Mouse (Mus musculus) forebrain, embryonic 14.5 days (tissue): ENCODE measurements around the gene Rsf1. TPM values are rescaled to one million over a fixed set of nuclear protein-coding genes. Genes with fewer than 3 reads are reported as not detected.

Experiments used
- ATAC-seq: fragments of 200-750 bp; cut with Nextera tagmentation; 2 replicates; pipeline ENCODE4 v1.8.0; 2017; ENCODE audit warnings: mild to moderate bottlenecking, moderate library complexity
- DNase-seq: peaks from one replicate; pipeline ENCODE4 v3.0.0-alpha.2; 2015; ENCODE audit warnings: low spot score
- H3K27ac ChIP-seq: fragments of 300-500 bp; sonication (generic); 2 replicates; pipeline ENCODE4 v1.5.1; 2014; ENCODE audit warnings: low read depth, mild to moderate bottlenecking, control low read depth, low read length, moderate library complexity
- H3K27me3 ChIP-seq: fragments of 300-500 bp; sonication (generic); replicated peaks from 2 replicates; pipeline ENCODE4 v1.6.1; 2014; ENCODE audit warnings: low read length, control low read depth, mixed read lengths; ENCODE audit not compliant: control insufficient read depth, insufficient read depth
- H3K36me3 ChIP-seq: fragments of 300-500 bp; sonication (generic); 2 replicates; pipeline ENCODE4 v1.6.1; 2014; ENCODE audit warnings: low read length, control low read depth; ENCODE audit not compliant: control insufficient read depth, insufficient read depth
- H3K4me1 ChIP-seq: fragments of 300-500 bp; sonication (generic); 2 replicates; pipeline ENCODE4 v1.6.1; 2014; ENCODE audit warnings: antibody characterized with exemption, low read length, control low read depth; ENCODE audit not compliant: control insufficient read depth, insufficient read depth
- H3K4me2 ChIP-seq: fragments of 300-500 bp; sonication (generic); 2 replicates; pipeline ENCODE4 v1.6.1; 2014; ENCODE audit warnings: mild to moderate bottlenecking, control low read depth, low read length
- H3K4me3 ChIP-seq: fragments of 300-500 bp; sonication (generic); 2 replicates; pipeline ENCODE4 v1.5.1; 2014; ENCODE audit warnings: low read depth, low read length, control low read depth
- H3K9ac ChIP-seq: fragments of 300-500 bp; sonication (generic); 2 replicates; pipeline ENCODE4 v1.6.1; 2014; ENCODE audit warnings: mild to moderate bottlenecking, low read length, control low read depth, moderate library complexity
- H3K9me3 ChIP-seq: fragments of 300-500 bp; sonication (generic); replicated peaks from 2 replicates; pipeline ENCODE4 v1.6.1; 2016; ENCODE audit warnings: low read length, control low read depth, mixed read lengths; ENCODE audit not compliant: control insufficient read depth
- WGBS: fragments of 180-500 bp; shearing (Covaris S2); extraction: QIAGEN DNeasy Blood & Tissue Kit; methylation state at CpG from one replicate; pipeline ENCODE4 v1.1.7; 2014; 5-methylcytosine and 5-hydroxymethylcytosine counted together
- polyA plus RNA-seq: library from polyadenylated mRNA; unstranded; fragments of >200 nt; fragmentation: Nextera tagmentation; extraction: Ambion mirVana; gene quantifications from 2 replicates; pipeline ENCODE4 v1.2.1, GENCODE M21; 2014

The Rsf1 gene
- polyA plus RNA-seq, 1 experiment from 2014 or later = 21.4 TPM

- DNase-seq = no peak
- H3K36me3 ChIP-seq = peaks cover 28% of the 10 kb centered on the region
- no peaks in the 10 kb centered on the region for H3K9me3 ChIP-seq
- H3K27me3 ChIP-seq = no peaks in the 10 kb centered on the region
- H3K4me2 ChIP-seq = no peak overlapping the region
- H3K27ac ChIP-seq = no peak overlapping the region
- WGBS = 92% methylated on average over 6 of the region's 6 CpGs
- no peak for ATAC-seq
- H3K4me3 ChIP-seq = no peak overlapping the region
- H3K9ac ChIP-seq = no peak overlapping the region
- no peaks in the 10 kb centered on the region for H3K4me1 ChIP-seq
Observed at GRCm38 (mm10) chr7:97656144-97656543, 76.5 kb downstream of the Rsf1 start.

DNA sequence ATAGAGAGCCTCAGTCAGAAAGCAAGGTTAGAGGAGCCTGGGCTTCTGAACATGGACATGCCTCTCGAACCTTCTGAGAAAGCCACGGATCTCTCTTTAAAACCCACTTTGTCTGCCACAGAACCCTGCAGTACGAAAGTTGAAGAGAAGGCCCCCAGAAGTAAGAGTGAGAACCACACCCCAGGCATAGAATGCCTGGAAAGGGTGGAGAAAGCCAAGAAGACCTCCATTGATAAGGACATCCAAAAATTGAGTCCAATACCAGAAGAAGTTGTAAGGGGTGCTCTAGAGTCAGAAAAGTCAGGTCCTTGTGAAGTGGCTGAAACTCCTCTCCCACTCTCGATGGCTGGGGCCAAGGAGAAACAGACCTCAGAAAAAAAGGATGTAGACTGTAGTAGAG lies 81.9 kb downstream of the Rsf1 start:
- H3K27me3 ChIP-seq = no peaks in the 10 kb centered on the region
- H3K4me2 ChIP-seq = no peak overlapping the region
- no peak overlapping the region for H3K27ac ChIP-seq
- no peaks in the 10 kb centered on the region for H3K9me3 ChIP-seq
- no peaks in the 10 kb centered on the region for H3K4me1 ChIP-seq
- WGBS = 90% methylated on average over 4 of the region's 4 CpGs
- no peak overlapping the region for H3K4me3 ChIP-seq
- DNase-seq (no peak), ATAC-seq (no peak)
- H3K36me3 ChIP-seq = peaks cover 47% of the 10 kb centered on the region
- no peak overlapping the region for H3K9ac ChIP-seq

- Histone ChIP-seq H3K27ac (no peak overlapping the region), H3K4me1 (no peaks in the 10 kb centered on the region), H3K27me3 (no peaks in the 10 kb centered on the region), H3K9ac (no peak overlapping the region), H3K4me3 (no peak overlapping the region), H3K36me3 (peaks cover 65% of the 10 kb centered on the region), H3K9me3 (no peaks in the 10 kb centered on the region), H3K4me2 (no peak overlapping the region)
- WGBS = 13% methylated on average over 1 of the region's 1 CpGs
- DNase-seq (peak; percentile 75), ATAC-seq (no peak)
Observed at GRCm38 (mm10) chr7:97679239-97679638, 99.5 kb downstream of the Rsf1 start.

DNA sequence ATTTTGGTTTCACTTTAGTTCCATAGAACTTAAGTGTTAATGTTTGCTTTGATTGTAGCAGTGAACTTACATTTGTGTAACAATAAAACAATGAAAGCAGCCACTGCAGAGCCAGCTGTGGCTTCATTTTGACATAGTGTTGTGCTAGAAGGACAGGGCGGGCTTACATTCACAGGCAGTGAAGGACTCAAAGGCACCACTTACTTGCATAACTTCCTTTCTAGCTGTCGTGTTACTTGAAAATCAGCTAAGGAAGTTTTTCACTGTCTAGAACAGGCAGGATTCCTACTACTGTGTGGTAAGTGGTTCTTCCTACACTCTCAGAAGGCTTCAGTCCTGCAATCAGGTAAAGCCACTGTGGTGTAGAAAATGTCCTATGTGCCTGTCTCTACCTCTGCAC lies 108.1 kb downstream of the Rsf1 start:
- 81% methylated on average over 2 of the region's 2 CpGs for WGBS
- DNase-seq (no peak), ATAC-seq (no peak)
- H3K27ac ChIP-seq = no peak overlapping the region
- H3K9me3 ChIP-seq = no peaks in the 10 kb centered on the region
- H3K4me2 ChIP-seq = no peak overlapping the region
- H3K9ac ChIP-seq = no peak overlapping the region
- H3K27me3 ChIP-seq = no peaks in the 10 kb centered on the region
- no peak overlapping the region for H3K4me3 ChIP-seq
- H3K4me1 ChIP-seq = no peaks in the 10 kb centered on the region
- H3K36me3 ChIP-seq = peaks cover 32% of the 10 kb centered on the region

DNA sequence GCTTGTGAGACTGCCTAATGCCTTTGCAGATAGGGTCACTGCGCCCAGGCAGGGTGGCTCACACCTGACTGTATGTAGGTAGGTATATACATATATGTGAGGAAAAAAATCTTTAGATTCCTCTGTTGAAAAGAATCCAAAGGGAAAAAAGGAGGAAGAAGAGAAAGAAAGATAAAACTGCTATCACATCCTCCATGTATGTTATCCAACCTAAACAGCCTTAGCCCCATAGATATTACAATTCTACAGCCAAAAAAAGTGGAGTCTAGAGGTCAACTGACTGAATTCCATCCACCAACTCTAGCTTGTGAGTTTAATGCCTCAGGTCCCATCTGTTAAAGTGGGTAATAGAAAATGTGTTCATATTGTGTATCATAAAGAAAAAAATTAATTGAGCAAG lies 115.8 kb downstream of the Rsf1 start:
- Histone ChIP-seq H3K4me2 (peak overlapping the region; percentile 71; the same call in 1 of the 2 replicates), H3K4me1 (peaks cover 6% of the 10 kb centered on the region), H3K9me3 (no peaks in the 10 kb centered on the region), H3K36me3 (0 out of 2 replicates have a peak, but pooled peaks cover 2% of the 10 kb centered on the region), H3K4me3 (no peak overlapping the region), H3K27ac (no peak overlapping the region), H3K27me3 (no peaks in the 10 kb centered on the region), H3K9ac (peak overlapping the region; percentile 90; the same call in 1 of the 2 replicates)
- DNase-seq (no peak), ATAC-seq (no peak)
- 95% methylated on average over 1 of the region's 1 CpGs for WGBS

DNA sequence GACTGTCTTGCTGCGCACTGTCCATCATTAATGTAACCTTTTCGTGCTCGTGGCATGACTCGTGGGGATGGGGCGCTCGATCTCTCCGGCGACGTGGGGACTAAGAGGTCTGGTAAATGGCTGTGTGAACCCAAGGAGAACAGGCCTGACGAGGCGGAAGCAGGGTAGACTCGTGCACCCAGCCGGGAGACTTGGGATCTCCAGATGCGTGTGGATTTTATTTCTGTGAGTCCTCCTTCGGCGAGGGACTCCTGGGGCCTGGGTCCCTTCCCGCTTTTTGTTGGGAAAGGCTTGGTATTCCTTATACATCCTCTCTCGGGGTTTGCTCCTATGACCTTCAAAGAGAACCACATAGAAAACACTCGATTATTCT lies 116.4 kb downstream of the Rsf1 start:
- Histone ChIP-seq H3K27me3 (no peaks in the 10 kb centered on the region), H3K9ac (peak overlapping the region; percentile 90), H3K4me3 (peak overlapping the region; percentile 95), H3K4me1 (peaks cover 6% of the 10 kb centered on the region), H3K27ac (peak overlapping the region; percentile 75), H3K9me3 (no peaks in the 10 kb centered on the region), H3K4me2 (peak overlapping the region; percentile 71), H3K36me3 (0 out of 2 replicates have a peak, but pooled peaks cover 2% of the 10 kb centered on the region)
- no peak for DNase-seq
- ATAC-seq = peak; percentile 81
- WGBS = 40% methylated on average over 19 of the region's 19 CpGs

DNA sequence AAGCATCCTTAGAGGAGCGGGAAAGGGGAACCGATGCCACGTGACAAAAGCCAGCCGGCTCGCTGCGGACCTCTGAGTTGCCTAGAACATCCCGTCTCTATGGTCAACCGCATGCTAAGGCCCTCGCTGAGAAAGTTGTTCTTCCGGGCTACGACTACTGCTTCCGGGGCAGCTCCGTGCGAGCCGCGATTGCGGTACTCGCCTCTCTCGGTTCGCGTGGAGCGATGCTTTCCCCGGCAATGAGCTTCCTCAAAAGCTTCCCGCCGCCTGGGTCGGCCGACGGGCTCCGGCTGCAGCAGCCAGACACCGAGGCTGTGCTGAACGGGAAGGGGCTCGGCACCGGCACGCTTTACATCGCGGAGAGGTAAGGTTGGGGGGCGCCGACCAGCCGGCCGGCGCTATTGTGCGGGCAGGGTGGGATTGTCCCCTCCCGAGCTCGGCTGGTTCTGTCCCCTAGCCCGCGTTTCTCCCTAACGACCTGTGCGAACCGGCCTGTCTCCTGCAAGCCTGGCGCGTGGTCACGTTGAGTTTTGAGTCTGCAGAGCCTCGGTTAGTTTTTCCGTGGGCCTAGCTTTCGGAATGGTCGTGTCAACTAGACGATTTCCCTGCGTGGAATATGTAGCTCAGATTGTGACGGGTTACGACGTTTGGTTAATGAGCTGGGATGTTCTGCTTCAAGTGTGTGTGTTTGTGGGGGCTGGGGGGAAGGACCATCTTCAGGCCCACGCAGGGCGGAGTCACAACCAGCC lies 117.0 kb downstream of the Rsf1 start, which contains the start of gene Clns1a:
Clns1a (plus strand) TSS at position 129 of the 749 bp plus-strand sequence.
- ATAC-seq (peak; percentile 98), DNase-seq (peak; percentile 97)
- H3K9ac ChIP-seq = peak within 1 kb of the TSS; percentile 90
- H3K9me3 ChIP-seq = no peaks in the 10 kb centered on the region
- H3K36me3 ChIP-seq = 0 out of 2 replicates have a peak, but pooled peaks cover 2% of the 10 kb centered on the region
- peaks cover 6% of the 10 kb centered on the region for H3K4me1 ChIP-seq
- H3K27ac ChIP-seq = peak within 1 kb of the TSS; percentile 75
- under 1% methylated on average over 63 of the region's 63 CpGs for WGBS
- H3K4me3 ChIP-seq = peak within 1 kb of the TSS; percentile 95
- H3K27me3 ChIP-seq = no peaks in the 10 kb centered on the region
- peak within 1 kb of the TSS; percentile 71 for H3K4me2 ChIP-seq

DNA sequence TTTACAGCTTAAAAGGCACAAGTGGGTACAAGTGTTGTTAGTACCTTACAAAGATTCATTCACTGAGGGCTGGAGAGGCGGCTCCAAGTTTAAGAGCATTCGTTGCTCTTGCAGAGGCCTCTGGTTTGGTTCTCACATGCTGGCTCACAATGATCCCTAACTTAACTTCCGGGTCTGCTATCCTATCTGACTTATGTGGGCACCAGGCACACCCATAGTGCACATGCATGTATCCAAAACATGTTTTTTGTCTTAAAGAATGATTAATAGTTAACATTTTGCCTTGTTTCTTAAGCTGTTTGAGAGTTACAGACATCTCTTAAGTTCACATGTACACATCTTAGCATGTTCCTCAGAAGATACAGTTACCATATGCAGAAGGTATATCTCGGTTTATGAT lies 120.5 kb downstream of the Rsf1 start:
- no peak for ATAC-seq

DNA sequence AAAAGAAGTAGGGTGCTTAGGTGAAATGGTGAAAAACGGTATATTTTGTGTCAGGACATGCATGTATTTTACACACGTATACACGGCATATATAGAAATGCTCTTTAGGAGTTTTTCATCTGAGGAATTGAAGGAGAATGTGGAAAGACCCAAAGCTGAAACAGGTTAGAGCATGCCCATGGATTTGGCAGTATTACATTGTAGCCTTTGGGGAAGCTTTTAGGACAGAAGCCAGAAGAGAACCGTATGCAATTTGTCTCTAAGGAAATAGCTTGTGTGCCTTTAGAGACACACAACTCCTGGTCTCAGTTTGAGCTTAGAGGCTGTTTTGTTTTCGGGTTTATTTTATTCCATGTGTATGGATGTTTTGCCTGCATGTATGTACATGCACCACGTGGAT lies 121.4 kb downstream of the Rsf1 start:
- Histone ChIP-seq H3K4me2 (no peak overlapping the region), H3K4me1 (peaks cover under 1% of the 10 kb centered on the region), H3K4me3 (no peak overlapping the region), H3K9ac (no peak overlapping the region), H3K9me3 (no peaks in the 10 kb centered on the region), H3K36me3 (0 out of 2 replicates have a peak, but pooled peaks cover 7% of the 10 kb centered on the region), H3K27me3 (no peaks in the 10 kb centered on the region), H3K27ac (no peak overlapping the region)
- 89% methylated on average over 6 of the region's 6 CpGs for WGBS
- DNase-seq = no peak
- no peak for ATAC-seq

More for the DNA sequence above, 120.5 kb downstream of the Rsf1 start:
- no peaks in the 10 kb centered on the region for H3K27me3 ChIP-seq
- peaks cover 6% of the 10 kb centered on the region for H3K4me1 ChIP-seq
- H3K27ac ChIP-seq = no peak overlapping the region
- H3K4me2 ChIP-seq = no peak overlapping the region
- H3K4me3 ChIP-seq = no peak overlapping the region
- DNase-seq = no peak
- H3K9ac ChIP-seq = no peak overlapping the region
- no peaks in the 10 kb centered on the region for H3K9me3 ChIP-seq
- H3K36me3 ChIP-seq = 0 out of 2 replicates have a peak, but pooled peaks cover 2% of the 10 kb centered on the region
- 90% methylated on average over 4 of the region's 4 CpGs for WGBS
